Mouse (Mus musculus): Measurements from ENCODE around the gene Eif4e2.

Eif4e2 gene

DNA sequence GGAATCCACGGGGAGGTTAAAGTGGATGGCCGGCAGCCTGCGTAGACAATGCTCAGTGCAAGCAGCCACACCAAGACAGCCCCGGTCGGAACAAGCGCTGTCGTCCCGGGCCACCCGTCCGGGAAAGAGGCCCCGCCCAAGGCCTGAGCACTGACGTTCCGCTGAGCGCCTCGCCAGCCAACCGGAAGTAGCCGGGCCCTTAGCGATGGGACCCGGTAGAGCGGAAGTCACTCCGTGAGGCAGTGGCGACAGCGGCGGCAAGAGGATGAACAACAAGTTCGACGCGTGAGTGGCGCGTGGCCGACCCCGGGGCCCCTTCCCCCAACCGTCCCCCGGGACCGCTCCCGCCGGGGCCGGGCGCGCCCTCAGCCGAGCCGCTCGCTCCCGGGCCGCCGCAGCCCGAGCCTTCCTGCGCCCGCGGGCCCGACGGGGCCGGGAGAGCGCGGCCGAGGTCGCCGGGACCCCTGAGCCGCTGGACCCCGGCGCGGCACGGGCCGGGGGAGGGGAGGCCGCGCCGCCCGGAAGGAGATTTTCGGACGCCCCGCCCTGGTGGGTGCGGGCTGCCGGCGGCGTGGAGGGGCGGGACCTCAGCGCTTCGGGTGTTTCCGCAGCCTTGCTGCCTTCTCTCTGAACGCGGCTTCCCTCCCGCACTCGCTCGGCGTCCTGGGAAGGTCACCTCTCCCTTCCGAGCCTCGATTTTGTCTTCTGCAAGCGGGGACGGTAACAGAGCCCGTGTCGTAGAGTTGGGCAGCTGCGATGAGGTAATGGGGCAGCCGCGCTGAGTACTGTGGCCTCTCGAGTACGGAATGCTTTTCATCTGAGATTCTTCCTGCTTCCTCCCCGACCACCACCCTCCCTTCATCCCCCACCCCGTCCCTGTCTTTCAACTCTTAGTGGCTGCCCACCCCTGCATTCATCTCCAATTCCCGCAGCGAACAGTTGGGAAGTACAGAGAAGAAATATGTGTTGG is at the start of gene Eif4e2:
Gene Eif4e2, plus strand, starts transcription at position 180 of the 970 bp plus-strand sequence.
- peak; percentile 97 for DNase-seq

DNA sequence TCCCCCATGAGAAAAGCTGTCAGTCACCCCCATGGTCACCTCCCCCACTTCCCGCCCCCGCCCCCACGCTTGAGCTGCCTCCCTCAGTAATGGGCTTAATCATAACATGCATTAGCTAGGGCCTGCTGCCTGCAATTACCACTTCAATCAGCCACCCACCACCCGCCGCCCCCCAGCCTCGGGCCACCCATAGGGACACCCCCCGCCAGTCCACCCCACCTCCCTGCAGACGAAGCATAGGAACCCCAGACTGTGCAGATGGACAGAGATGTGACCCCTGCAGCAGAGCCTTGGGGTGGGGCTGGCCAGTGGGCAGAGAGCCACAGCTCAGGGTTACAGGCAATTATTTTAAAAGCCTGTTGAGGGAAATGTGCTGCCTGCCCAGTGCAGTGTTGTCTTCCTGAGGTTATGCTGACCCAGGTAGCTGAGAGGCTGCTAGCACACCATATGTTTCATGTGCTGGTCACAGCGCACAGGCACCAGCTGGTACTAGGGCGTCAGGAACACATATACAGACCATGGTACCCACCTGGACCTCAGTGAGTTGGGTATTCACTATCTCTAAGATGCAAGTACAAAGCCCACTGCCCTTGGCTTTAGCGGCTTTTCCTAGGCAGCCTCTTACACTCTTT is 49.4 kb upstream of the Eif4e2 start:
- no peak for DNase-seq

DNA sequence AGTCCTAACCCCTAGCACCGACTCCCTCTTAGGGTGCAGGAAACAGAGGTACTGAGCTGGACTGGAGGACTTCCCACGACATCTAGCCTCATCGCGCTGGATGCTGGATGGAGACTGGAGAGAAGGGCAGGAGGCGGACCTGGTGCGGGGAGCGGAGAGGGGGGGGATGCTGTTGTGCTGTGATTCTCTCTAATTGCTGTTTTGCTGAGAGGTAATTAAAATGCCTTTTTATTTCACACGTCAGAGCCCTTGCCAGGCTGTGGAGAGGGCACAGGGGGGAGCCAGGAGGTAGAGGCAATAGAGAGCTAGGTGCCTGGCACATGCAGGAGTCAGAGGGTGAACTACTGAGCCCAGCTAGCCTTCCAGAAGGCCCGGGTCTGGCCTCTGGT is 48.9 kb upstream of the Eif4e2 start:
- DNase-seq, result no peak

DNA sequence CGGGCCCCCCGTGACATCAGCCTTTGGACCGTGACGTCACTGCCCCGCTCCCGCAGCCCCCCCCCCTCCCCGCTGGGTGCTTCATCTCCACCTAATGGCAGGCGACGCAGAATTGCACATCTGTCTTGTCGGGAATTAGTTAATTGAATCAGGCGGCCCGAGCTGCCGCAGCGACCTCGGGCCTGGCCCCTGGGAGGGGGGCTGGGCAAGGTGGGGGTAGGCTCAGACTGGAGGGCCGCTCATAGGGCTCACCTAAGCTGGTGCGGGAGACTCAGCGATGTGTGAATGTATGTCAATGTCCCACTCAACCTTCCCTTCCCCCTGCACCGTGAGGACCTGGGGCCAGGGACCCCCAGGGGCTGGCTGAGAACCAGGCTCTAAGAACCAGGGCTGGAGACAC is 43.3 kb upstream of the Eif4e2 start:
- no peak for DNase-seq

DNA sequence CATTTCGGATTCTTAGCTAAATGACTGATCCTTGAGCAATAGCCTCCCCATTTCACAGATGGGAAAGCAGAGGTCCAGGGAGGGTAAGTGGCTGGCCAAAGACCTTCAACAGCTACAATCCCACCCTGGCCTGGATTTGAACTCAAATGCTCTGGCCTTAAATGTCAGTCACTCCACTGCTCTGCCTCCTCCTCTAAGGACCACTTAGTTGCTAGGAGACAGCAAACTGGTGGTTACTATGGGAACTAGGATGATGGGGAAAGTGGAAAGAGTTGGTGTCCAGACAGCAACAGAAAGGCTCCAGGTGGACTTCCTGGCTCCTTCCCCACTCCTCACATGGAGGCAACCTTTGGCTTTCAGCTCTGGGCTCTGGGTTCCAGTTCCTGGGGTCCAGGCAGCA is 42.4 kb upstream of the Eif4e2 start:
- DNase-seq, result no peak

DNA sequence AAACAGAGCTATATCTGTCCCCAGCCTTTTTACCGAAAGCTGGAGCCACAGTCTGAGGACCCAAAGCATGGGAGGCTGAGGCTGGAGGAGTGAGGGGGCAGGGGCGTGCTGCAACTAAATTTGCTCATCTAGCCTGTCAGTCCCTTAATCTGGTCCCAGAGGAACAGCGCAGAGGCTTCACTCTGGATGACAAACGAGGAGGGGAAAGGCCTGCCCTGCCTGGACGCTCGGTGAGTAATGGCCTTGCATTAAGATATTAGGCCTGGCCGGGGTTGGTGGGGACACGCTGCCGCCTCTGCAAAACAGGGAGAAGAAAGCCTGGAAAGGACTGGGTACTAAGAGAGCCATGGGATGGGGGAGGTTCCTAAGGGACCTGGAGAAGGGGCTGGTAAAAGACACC is 41.4 kb upstream of the Eif4e2 start:
- DNase-seq, result no peak

DNA sequence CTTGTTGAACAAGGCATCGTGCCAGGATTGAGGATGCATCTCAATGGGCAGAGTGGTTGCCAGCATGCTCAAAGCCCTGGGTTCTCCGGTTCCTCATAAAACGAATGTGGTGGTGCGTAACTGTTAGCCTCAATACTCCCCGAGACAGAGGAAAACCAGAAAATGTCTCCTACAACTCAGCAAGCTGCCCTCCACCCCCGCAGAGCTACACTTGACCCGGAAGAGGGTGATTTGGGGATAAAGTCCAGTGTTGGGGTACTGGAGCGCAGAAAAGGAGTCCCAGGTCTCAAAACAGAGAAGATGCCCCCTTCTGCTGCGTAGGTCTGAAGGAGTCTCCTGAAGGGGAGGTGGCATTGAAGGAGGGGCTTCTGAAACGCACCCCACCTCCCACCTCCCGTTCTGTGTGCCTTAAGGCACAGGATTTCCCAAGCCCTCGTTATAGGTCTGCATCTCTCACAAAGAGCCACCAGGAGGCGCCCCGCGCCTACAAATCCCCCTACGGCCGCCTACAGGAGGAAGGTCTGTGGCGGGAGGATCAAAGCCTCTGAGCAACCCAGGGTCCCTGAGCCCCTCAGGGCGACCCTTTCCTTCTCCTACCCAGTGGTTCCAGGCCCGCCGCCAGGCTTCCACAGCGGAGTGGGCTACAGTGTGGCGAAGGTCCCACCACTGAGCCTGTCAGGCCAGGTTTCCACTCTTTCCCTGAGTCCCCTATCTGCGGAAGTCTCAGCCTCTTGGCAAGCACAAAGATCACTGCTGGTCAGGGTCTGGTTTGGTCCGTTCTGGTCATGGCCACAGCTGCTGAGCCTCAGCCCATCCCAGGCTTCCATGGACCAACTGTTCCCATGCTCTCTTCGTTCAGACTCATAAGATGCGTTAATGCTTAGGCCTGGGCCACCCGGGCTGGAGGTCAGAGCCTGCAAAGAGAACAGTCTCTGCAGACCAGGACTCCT is 39.4 kb upstream of the Eif4e2 start:
- DNase-seq, result peak; percentile 81

DNA sequence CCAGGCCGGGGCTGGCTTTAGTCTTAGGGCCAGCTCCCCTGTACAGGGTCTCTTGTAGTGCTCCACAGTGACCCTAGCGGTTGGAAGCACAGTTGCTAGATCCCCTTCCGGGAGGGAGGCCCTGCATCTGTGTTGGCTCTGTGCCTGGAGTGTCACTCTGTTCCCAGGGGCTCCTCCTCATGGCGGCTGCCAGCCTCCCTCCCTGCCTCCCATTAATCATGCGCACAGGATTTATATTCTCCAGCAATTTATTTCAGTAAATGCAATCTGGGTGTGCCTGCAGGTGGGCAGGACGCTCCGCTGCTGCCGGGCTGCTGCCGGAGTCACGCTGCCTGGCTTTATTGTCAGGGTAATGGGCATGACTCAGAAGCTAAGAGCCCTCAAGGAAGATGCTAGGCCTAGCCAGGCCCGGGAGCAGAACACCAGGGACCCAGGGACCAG is 37.8 kb upstream of the Eif4e2 start:
- DNase-seq, result peak; percentile 81

DNA sequence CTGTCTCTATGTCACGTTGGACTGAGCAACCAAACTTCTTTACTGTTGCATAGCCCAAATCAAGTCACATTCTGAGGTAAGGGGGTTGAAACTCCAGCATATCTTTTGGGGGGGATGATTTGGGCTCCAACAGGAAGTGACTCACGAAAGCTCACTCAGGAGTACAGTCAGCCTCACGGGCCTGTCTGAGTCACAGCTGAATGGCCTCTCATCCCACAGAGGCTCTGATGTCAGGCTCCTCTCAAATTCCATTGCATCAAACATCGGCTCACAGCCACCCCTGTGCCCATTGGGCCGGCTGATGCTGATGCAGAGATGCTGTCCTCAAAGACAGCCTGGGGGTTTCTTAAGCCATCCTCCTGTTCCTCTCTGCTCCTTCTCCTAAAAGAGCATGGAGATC is 32.8 kb upstream of the Eif4e2 start:
- DNase-seq, result no peak

DNA sequence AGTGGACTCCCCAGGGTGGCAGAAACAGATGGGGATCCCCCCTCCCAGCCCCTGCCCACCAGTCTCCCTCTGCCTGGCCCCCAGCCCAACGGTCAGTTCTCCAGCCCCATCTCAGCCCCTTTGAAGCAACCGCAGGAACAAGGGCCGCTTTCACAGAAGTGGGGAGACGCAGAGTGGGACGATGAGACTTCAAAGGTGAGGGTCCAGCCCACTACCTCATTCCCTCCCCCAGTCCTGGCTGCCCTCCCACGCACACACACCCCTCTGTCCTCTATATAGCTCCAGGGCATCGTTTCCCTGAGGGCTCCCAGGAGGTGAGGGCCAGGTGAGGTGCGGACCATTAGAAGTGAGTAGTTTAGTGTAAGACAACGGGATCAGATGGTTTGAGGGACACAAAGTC is 30.7 kb upstream of the Eif4e2 start, which contains the start of gene Prss56:
Gene Prss56, plus strand, starts transcription at position 301 of the 400 bp plus-strand sequence.
- DNase-seq, result no peak

DNA sequence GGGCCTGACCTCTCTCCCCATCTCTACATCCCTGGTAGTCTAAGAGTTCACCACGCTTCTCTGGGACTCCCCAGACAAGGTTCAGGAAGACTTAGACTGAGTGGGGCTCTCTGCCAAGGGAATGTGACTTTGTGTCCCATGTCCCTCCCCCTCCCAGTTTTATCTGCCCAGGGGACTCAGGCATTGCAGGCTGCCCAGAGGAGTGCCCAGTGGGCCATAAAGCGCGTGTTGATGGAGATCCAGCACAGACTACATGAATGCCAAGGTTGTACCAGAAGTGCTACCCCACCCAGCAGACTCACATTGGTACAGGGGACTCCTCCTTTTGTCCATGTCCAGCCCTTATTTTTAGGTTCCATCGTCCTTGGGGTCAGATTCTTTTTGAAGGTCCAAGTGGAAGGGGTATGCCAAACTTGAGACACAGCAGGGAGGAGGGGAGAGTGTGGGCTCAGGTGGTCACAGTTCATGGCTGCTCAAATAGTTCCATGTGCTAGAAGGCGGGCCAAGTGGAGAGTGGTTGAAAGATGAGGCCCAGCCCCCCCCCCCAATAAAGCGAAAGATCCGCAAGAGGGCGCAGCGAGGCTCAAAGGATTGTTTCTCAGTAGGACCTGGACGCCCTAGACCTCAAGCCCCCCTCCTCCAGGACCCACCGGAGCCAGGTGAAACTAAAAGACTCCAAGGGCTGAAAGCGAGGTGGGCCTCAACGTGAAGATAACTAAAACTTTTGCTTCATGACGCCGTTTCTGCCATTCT is 29.5 kb upstream of the Eif4e2 start:
- DNase-seq, result no peak

DNA sequence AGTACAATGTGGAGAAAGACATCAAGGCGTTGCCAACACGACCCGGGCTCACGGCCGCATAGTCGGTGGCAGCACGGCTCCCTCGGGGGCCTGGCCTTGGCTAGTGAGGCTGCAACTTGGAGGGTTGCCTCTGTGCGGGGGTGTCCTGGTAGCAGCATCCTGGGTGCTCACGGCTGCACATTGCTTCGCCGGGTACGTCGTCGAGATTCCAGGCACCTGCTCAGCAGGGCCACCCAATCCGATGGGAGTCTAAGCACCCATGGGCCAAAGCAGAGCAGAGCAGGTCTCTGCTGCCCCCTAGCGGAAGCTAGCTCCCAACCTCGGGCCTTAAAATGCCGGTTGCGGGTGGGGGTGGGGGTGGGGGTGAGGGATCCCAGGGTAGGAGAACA is 29.0 kb upstream of the Eif4e2 start:
- DNase-seq, result peak; percentile 88

DNA sequence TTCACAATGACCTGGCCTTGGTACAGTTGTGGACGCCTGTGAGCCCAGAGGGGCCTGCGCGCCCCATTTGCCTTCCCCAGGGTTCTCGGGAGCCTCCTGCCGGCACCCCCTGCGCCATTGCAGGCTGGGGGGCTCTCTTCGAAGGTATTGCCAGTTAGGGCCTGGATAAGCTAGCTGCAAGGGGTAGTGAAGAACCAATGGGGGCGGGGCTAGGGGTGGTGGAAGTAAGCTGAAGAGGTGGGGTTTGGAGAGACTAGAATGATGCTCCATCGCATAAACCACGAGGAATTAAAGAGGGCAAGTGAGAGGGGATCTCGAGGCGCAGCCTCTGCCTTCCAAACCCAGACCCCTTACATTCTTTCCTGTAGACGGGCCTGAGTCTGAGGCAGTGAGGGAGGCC is 28.2 kb upstream of the Eif4e2 start:
- no peak for DNase-seq

DNA sequence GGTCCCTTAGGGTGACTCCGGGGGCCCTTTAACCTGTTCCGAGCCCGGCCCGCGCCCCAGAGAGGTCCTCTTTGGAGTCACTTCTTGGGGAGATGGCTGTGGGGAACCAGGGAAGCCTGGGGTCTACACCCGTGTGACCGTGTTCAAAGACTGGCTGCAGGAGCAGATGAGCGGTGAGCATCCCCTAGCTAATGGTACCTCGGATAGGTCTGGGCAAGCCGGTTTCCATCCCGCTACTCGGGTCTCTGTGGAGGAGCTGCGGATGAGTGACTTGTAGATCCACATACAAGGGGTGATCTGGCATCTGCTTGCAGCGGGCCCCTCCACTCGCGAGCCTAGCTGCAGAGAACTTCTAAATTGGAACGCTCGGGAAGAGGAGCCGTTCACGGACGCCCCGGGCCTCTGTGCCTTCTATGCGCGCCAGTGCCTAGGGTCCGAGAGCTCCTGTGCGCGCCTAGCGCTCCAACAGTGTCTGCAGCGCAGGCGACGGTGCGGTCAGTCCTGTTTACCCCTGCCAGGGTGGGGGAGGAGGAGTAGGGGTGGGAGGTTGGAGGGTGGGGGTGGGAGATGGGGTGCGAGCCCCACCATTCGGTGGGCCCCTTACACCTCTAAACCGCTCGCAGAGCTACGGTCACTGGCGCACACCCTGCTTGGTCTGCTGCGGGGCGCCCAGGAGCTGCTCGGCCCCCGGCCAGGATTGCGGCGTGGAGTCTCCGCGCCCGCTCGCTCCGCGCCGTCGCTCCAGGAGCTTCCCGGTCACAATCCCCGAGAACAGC is 27.3 kb upstream of the Eif4e2 start:
- no peak for DNase-seq

DNA sequence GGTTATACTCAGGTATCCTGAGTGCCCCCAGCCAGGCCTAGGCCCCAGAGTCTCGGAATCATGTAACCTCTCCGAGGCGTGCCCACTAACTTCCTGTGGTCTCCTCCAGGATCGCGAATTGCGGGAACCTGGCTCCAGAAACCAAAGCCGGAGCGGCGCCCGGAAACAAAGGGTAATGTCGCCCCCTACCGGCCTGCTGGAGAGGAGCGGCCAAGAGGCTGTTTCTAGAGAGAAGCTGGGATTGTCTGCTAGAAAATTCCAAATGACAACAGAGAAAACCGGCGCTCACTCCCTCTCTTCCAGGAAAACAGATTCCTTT is 26.7 kb upstream of the Eif4e2 start:
- DNase-seq, result peak; percentile 85

DNA sequence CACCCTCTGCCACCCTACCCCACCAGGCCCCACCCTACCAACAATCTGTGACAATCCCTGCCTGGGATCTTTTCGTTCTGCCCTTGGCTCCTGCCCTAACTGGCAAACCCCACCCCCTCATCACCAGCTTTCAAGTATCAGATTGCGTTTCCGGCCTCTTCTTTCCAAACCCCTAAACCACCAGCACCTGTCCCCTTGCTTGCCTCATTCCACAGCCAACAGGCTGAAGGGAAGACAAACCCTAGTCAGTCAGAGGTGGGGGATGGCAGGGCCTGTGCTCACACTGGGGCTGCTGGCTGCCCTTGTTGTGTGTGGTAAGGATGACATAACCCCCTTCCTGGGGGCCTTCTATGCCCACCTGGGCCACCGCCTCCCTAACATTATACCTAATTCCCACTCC is 23.3 kb upstream of the Eif4e2 start, which contains the start of gene Chrnd:
Gene Chrnd, plus strand, starts transcription at position 179 of the 400 bp plus-strand sequence.
- DNase-seq, result no peak

DNA sequence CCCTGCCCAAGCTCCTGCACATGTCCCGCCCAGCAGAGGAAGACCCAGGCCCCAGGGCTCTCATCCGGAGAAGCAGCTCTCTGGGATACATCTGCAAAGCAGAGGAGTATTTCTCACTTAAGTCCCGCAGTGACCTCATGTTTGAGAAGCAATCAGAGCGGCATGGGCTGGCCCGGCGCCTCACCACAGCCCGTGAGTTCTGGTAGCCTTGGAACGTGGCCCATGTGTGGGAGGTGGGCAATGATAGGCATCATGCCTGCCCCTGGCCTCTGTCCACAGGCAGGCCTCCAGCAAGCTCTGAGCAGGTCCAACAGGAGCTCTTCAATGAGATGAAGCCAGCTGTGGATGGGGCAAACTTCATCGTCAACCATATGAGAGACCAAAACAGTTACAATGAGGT is 16.4 kb upstream of the Eif4e2 start:
- DNase-seq, result no peak

DNA sequence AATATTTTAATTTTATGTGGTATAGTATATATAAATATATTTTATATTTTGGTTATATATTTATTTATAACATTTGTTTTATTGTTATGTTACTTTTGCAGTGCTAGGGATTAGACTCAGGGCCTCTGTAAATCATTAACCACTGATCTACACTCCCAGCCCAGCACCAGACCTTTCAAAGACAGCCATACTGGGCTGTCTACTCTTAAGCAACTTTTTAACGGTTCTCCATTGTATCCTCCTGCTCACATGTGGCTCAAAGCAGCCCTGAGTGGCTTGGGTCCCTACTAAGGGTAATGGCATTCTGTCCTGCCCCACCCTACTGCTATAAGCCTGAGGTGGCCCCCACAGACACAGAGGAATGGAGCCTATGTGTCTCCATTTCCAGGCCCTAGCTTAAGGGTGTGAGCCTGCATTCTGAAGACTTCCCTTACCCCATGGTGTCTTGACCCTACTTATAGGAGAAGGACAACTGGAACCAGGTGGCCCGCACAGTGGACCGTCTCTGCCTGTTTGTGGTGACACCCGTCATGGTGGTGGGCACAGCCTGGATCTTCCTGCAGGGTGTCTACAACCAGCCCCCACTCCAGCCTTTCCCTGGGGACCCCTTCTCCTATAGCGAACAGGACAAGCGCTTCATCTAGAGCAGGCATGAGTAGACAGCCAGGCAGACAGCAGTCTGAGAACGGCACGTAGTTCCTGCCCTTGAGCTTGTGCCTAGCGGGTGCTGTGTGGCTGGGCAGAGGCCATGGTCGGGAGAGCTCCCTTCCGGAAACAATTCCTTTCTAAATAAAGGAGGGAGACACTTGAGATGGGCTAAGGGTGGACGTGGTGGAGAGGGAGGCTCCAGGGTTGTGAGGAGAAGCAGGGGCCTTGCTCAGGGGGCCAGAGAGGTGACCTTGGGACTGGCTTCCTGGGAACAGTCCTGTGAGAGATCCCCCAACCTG is 15.3 kb upstream of the Eif4e2 start:
- DNase-seq, result no peak

DNA sequence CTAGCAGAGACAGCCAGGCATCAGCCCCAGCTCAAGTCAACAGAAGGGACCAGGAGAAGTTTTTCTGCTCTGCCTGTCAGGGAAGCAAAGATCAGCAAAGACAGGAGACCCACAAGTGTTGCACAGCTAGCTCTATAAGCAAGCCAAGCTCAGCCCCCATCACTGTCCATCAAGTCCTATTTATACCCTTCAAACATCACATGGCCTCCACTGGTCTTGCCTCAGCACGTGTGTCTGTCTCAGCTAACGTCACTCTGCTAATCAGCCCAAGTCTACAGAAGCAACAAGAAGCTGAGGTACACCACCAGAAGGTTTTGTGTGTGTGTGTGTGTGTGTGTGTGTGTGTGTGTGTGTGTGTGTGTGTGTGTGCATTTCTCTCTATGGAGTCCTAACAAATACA is 12.9 kb upstream of the Eif4e2 start:
- no peak for DNase-seq

DNA sequence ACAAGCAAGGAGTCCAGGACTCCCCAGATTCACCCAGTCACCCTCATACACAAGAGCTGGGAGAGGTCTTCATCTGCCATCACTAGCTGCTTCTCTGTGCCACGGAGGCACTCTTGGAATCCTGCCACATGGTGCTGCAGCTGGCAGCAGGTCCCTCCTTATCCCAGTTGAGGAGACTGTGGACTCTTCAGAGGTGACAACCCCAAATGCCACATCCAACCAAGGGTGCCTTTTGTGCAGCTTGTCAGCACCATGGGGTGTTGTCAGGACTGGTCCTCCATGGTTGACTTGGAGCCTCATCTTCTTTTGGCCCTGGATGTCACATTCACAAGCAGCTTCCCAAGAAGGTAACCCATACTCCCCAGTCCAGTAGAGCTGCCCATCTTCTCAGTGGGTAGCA is 11.9 kb upstream of the Eif4e2 start:
- DNase-seq, result no peak
